Mouse (Mus musculus) lung, embryonic 14.5 days (tissue): ENCODE data around the gene Tanc1. TPM values are rescaled to one million over a fixed set of nuclear protein-coding genes. Genes with fewer than 3 reads are reported as not detected.
"Not testable (repeated sequence)": the region's sequence is repeated elsewhere in the genome, so short reads cannot be mapped to it uniquely, and the experiment has no call there.

Source experiments
- ATAC-seq: fragments of 200-750 bp; cut with Nextera tagmentation; 2 replicates; pipeline ENCODE4 v1.8.0; 2017; ENCODE audit warnings: mild to moderate bottlenecking, moderate TSS enrichment, moderate library complexity; ENCODE audit not compliant: insufficient read depth
- DNase-seq: peaks from one replicate; pipeline ENCODE4 v3.0.0-alpha.2; 2015
- H3K27ac ChIP-seq: fragments of 300-500 bp; sonication (generic); 2 replicates; pipeline ENCODE4 v1.5.1; 2014; ENCODE audit warnings: low read depth, mild to moderate bottlenecking, moderate library complexity
- H3K27me3 ChIP-seq: fragments of 300-500 bp; sonication (generic); 2 replicates; pipeline ENCODE4 v1.6.1; 2014; ENCODE audit warnings: low read length, control low read depth; ENCODE audit not compliant: insufficient read depth
- H3K36me3 ChIP-seq: fragments of 300-500 bp; sonication (generic); 2 replicates; pipeline ENCODE4 v1.6.1; 2014; ENCODE audit warnings: control low read depth; ENCODE audit not compliant: insufficient read depth
- H3K4me1 ChIP-seq: fragments of 300-500 bp; sonication (generic); 2 replicates; pipeline ENCODE4 v1.6.1; 2014; ENCODE audit warnings: antibody characterized with exemption, control low read depth; ENCODE audit not compliant: insufficient read depth
- H3K4me2 ChIP-seq: fragments of 300-500 bp; sonication (generic); 2 replicates; pipeline ENCODE4 v1.6.1; 2014; ENCODE audit warnings: mild to moderate bottlenecking
- H3K4me3 ChIP-seq: fragments of 300-500 bp; sonication (generic); 2 replicates; pipeline ENCODE4 v1.5.1; 2014; ENCODE audit warnings: low read depth, low read length
- H3K9ac ChIP-seq: fragments of 300-500 bp; sonication (generic); 2 replicates; pipeline ENCODE4 v1.6.1; 2014
- H3K9me3 ChIP-seq: fragments of 300-500 bp; sonication (generic); 2 replicates; pipeline ENCODE4 v1.6.1; 2016; ENCODE audit warnings: low read depth, low read length, control low read depth
- CTCF ChIP-seq: IDR thresholded peaks from 2 replicates; pipeline ENCODE4 v1.5.1; 2016; ENCODE audit warnings: antibody characterized with exemption, low read depth
- WGBS: fragments of 180-500 bp; shearing (Covaris S2); extraction: QIAGEN DNeasy Blood & Tissue Kit; methylation state at CpG from one replicate; pipeline ENCODE4 v1.1.7; 2014; 5-methylcytosine and 5-hydroxymethylcytosine counted together
- polyA plus RNA-seq: library from polyadenylated mRNA; unstranded; fragments of >200 nt; fragmentation: Nextera tagmentation; extraction: Ambion mirVana; gene quantifications from 2 replicates; pipeline ENCODE4 v1.2.1, GENCODE M21; 2014

Tanc1 gene
- polyA plus RNA-seq, 1 experiment from 2014 or later: 31.0 TPM

GRCm38 (mm10) chr2:59839755-59840154 lies 227.9 kb downstream of the Tanc1 start:
- Histone ChIP-seq H3K27ac (no peak overlapping the region), H3K4me2 (no peak overlapping the region), H3K4me3 (no peak overlapping the region), H3K36me3 (peaks cover 75% of the 10 kb centered on the region), H3K9ac (no peak overlapping the region), H3K4me1 (0 out of 2 replicates have a peak, but pooled peaks cover 2% of the 10 kb centered on the region), H3K9me3 (no peaks in the 10 kb centered on the region), H3K27me3 (no peaks in the 10 kb centered on the region)
- DNase-seq (no peak), ATAC-seq (no peak)
- WGBS: 83% methylated on average over 2 of the region's 2 CpGs
- TF ChIP-seq CTCF: no peak

- H3K27me3 ChIP-seq: no peaks in the 10 kb centered on the region
- H3K4me3 ChIP-seq: no peak overlapping the region
- no peak overlapping the region for H3K4me2 ChIP-seq
- H3K9me3 ChIP-seq: no peaks in the 10 kb centered on the region
- TF ChIP-seq CTCF: no peak
- H3K9ac ChIP-seq: no peak overlapping the region
- DNase-seq (no peak), ATAC-seq (no peak)
- no peak overlapping the region for H3K27ac ChIP-seq
- 0 out of 2 replicates have a peak, but pooled peaks cover 2% of the 10 kb centered on the region for H3K4me1 ChIP-seq
- peaks cover 76% of the 10 kb centered on the region for H3K36me3 ChIP-seq
- WGBS: 68% methylated on average over 4 of the region's 4 CpGs
These were observed 228.3 kb downstream of the Tanc1 start for GRCm38 (mm10) chr2:59840191-59840590.

GRCm38 (mm10) chr2:59841189-59841939 lies 229.5 kb downstream of the Tanc1 start:
- peak; percentile 72 for DNase-seq
- Histone ChIP-seq H3K4me3 (no peak overlapping the region), H3K27ac (peak overlapping the region; percentile 52; the same call in 1 of the 2 replicates), H3K9ac (no peak overlapping the region), H3K27me3 (no peaks in the 10 kb centered on the region), H3K4me2 (no peak overlapping the region), H3K9me3 (no peaks in the 10 kb centered on the region), H3K4me1 (0 out of 2 replicates have a peak, but pooled peaks cover 2% of the 10 kb centered on the region), H3K36me3 (peaks cover 79% of the 10 kb centered on the region)
- ATAC-seq: peak; percentile 73
- no peak for TF ChIP-seq CTCF
- 52% methylated on average over 12 of the region's 12 CpGs for WGBS

GRCm38 (mm10) chr2:59841944-59842343 lies 230.1 kb downstream of the Tanc1 start:
- no peak for ATAC-seq
- Histone ChIP-seq H3K4me3 (no peak overlapping the region), H3K9me3 (no peaks in the 10 kb centered on the region), H3K4me1 (0 out of 2 replicates have a peak, but pooled peaks cover 2% of the 10 kb centered on the region), H3K27me3 (no peaks in the 10 kb centered on the region), H3K36me3 (peaks cover 75% of the 10 kb centered on the region), H3K9ac (no peak overlapping the region), H3K27ac (no peak overlapping the region), H3K4me2 (no peak overlapping the region)
- WGBS: 80% methylated on average over 11 of the region's 11 CpGs
- DNase-seq: no peak
- TF ChIP-seq CTCF: no peak

- Histone ChIP-seq H3K4me2 (no peak overlapping the region), H3K36me3 (peaks cover 70% of the 10 kb centered on the region), H3K9me3 (no peaks in the 10 kb centered on the region), H3K27ac (no peak overlapping the region), H3K4me1 (0 out of 2 replicates have a peak, but pooled peaks cover 2% of the 10 kb centered on the region), H3K4me3 (no peak overlapping the region), H3K9ac (no peak overlapping the region), H3K27me3 (no peaks in the 10 kb centered on the region)
- 78% methylated on average over 6 of the region's 6 CpGs for WGBS
- TF ChIP-seq CTCF: no peak
- no peak for ATAC-seq
- DNase-seq: no peak
These were observed 230.7 kb downstream of the Tanc1 start for GRCm38 (mm10) chr2:59842556-59843008.

GRCm38 (mm10) chr2:59843156-59843555 lies 231.3 kb downstream of the Tanc1 start:
- H3K4me3 ChIP-seq: no peak overlapping the region
- H3K9me3 ChIP-seq: no peaks in the 10 kb centered on the region
- no peaks in the 10 kb centered on the region for H3K27me3 ChIP-seq
- no peak for TF ChIP-seq CTCF
- 89% methylated on average over 21 of the region's 21 CpGs for WGBS
- H3K9ac ChIP-seq: no peak overlapping the region
- no peak overlapping the region for H3K27ac ChIP-seq
- peaks cover 64% of the 10 kb centered on the region for H3K36me3 ChIP-seq
- H3K4me1 ChIP-seq: 0 out of 2 replicates have a peak, but pooled peaks cover 2% of the 10 kb centered on the region
- DNase-seq: no peak
- ATAC-seq: no peak
- H3K4me2 ChIP-seq: no peak overlapping the region

- 0 out of 2 replicates have a peak, but pooled peaks cover 2% of the 10 kb centered on the region for H3K4me1 ChIP-seq
- no peak for ATAC-seq
- H3K27ac ChIP-seq: no peak overlapping the region
- DNase-seq: no peak
- H3K4me3 ChIP-seq: no peak overlapping the region
- no peaks in the 10 kb centered on the region for H3K27me3 ChIP-seq
- 89% methylated on average over 6 of the region's 6 CpGs for WGBS
- H3K36me3 ChIP-seq: peaks cover 61% of the 10 kb centered on the region
- no peak overlapping the region for H3K4me2 ChIP-seq
- no peak for TF ChIP-seq CTCF
- no peaks in the 10 kb centered on the region for H3K9me3 ChIP-seq
- H3K9ac ChIP-seq: no peak overlapping the region
These were observed 232.0 kb downstream of the Tanc1 start for GRCm38 (mm10) chr2:59843848-59844247.

- not testable (repeated sequence) for H3K27me3 ChIP-seq, H3K27ac ChIP-seq, ATAC-seq, H3K4me2 ChIP-seq, H3K9ac ChIP-seq, H3K9me3 ChIP-seq, DNase-seq, H3K4me1 ChIP-seq, H3K4me3 ChIP-seq
- H3K36me3 ChIP-seq: peaks cover 15% of the 10 kb centered on the region; the same call in 1 of the 2 replicates
- 75% methylated on average over 3 of the region's 5 CpGs for WGBS
These were observed 240.0 kb downstream of the Tanc1 start for GRCm38 (mm10) chr2:59851885-59852284.
